Comparison of ENCODE assay signal across 23 mouse cellular contexts in the genomic region with DNA sequence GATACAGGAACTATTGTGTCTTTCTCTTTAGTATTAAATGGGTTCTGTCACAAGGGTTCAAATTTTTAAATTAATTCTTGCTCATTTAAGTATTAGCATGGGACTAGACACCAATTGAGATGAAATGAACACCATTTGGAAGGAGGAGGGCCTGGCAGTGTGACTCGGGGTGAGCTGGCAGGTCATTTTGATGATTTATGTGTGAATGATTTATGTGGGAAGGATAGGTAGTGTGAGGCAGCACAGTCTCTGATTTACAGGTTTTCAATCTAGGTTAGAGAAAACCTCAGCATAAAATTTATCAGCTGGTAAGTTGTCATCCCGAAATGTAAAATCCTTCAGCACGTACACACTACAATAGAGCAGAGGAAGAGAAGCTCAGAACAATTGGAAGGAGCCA.
"Had no signal": no experiment of that assay in that cellular context is flagged by ENCODE, and none has a peak within 500 bp of the region (broad histone marks: within the 10 kb centered on the region; RNA-seq: fewer than 3 reads in every experiment).

No protein-coding gene starts in this region.

- ATAC-seq: liver, postnatal 0 days; lung, postnatal 0 days; midbrain, embryonic 16.5 days had no signal

- H3K4me3 ChIP-seq: liver, embryonic 13.5 days; liver, embryonic 15.5 days; lung, embryonic 15.5 days; megakaryocyte, embryonic 14.5 days; midbrain, embryonic 10.5 days; midbrain, embryonic 12.5 days; myocyte had no signal

- H3K9me3 ChIP-seq: liver, embryonic 13.5 days; liver, embryonic 15.5 days; lung, embryonic 15.5 days; megakaryocyte, embryonic 14.5 days; midbrain, embryonic 10.5 days; midbrain, embryonic 12.5 days had no signal

- H3K27me3 ChIP-seq: liver, embryonic 13.5 days; liver, embryonic 15.5 days; lung, embryonic 15.5 days; megakaryocyte, embryonic 14.5 days; midbrain, embryonic 12.5 days had no signal

- H3K9ac ChIP-seq: liver, embryonic 13.5 days; liver, embryonic 15.5 days; liver, postnatal 0 days; lung, embryonic 15.5 days; midbrain, embryonic 12.5 days had no signal

- H3K36me3 ChIP-seq: liver, embryonic 13.5 days; liver, embryonic 15.5 days; lung, embryonic 15.5 days; midbrain, embryonic 10.5 days; midbrain, embryonic 12.5 days had no signal

- H3K27ac ChIP-seq: liver, embryonic 13.5 days; liver, embryonic 15.5 days; lung, embryonic 15.5 days; macrophage; midbrain, embryonic 10.5 days; midbrain, embryonic 12.5 days had no signal

- H3K4me2 ChIP-seq: liver, embryonic 11.5 days; liver, embryonic 13.5 days; liver, embryonic 15.5 days; lung, embryonic 15.5 days; midbrain, embryonic 12.5 days had no signal

- H3K4me1 ChIP-seq: liver, embryonic 15.5 days; lung, embryonic 15.5 days; megakaryocyte, embryonic 14.5 days; midbrain, embryonic 10.5 days; midbrain, embryonic 12.5 days had no signal

- DNase-seq: liver, embryonic 13.5 days; liver, postnatal 0 days; lung, adult 2 months; lung, postnatal 14 days; lung, postnatal 36 days; midbrain, embryonic 14.5 days; right cerebral cortex, adult 18-20 months; right cerebral cortex, postnatal 25 days; right cerebral cortex, postnatal 4 days; spleen, adult 18-20 months; thymus, adult 18-20 months; thymus, postnatal 14 days; thymus, postnatal 36 days had no signal
